Mouse (Mus musculus) testis, adult 2 months (tissue): ENCODE data around the gene Fa2h. TPM values are rescaled to one million over a fixed set of nuclear protein-coding genes. Genes with fewer than 3 reads are reported as not detected.
A peak's percentile ranks its signal among the peaks of the same experiment; 100 is the strongest.

Experiments used
- H3K27ac ChIP-seq: fragments of 200-500 bp; 2 replicates; pipeline ENCODE4 v1.5.1; 2012; ENCODE audit warnings: low read depth, low read length; ENCODE audit not compliant: control insufficient read depth, insufficient read depth
- H3K27me3 ChIP-seq: fragments of 200-500 bp; 2 replicates; pipeline ENCODE4 v1.6.1; 2012; ENCODE audit warnings: mild to moderate bottlenecking, low read length, moderate library complexity; ENCODE audit not compliant: control insufficient read depth, insufficient read depth
- H3K36me3 ChIP-seq: fragments of 200-500 bp; 2 replicates; pipeline ENCODE4 v1.6.1; 2012; ENCODE audit warnings: mild to moderate bottlenecking, low read length; ENCODE audit not compliant: control insufficient read depth, insufficient read depth
- H3K4me1 ChIP-seq: fragments of 200-500 bp; 2 replicates; pipeline ENCODE4 v1.6.1; 2012; ENCODE audit warnings: low read length; ENCODE audit not compliant: control insufficient read depth, insufficient read depth
- H3K4me3 ChIP-seq: fragments of 200-500 bp; 2 replicates; pipeline ENCODE4 v1.5.1; 2012; ENCODE audit warnings: low read depth, mild to moderate bottlenecking, low read length, moderate library complexity, mixed read lengths; ENCODE audit not compliant: control insufficient read depth
- CTCF ChIP-seq: fragments of 200-500 bp; IDR thresholded peaks from 2 replicates; pipeline ENCODE4 v1.5.1; 2012; ENCODE audit warnings: low read depth, mild to moderate bottlenecking, inconsistent platforms, low read length, moderate library complexity; ENCODE audit not compliant: control insufficient read depth, insufficient read depth, insufficient replicate concordance
- POLR2A ChIP-seq: fragments of 200-500 bp; IDR thresholded peaks from 2 replicates; pipeline ENCODE4 v1.6.1; 2012; ENCODE audit warnings: low read depth, mild to moderate bottlenecking, inconsistent platforms, low read length, moderate library complexity; ENCODE audit not compliant: control insufficient read depth
- polyA plus RNA-seq: library from polyadenylated mRNA; depleted of rRNA; stranded (reverse); fragments of >200 nt; gene quantifications from 2 replicates; pipeline ENCODE4 v1.2.3, GENCODE M21; 2012

Gene Fa2h
- polyA plus RNA-seq, 1 experiment = 100 TPM

- H3K27me3 ChIP-seq = no peaks in the 10 kb centered on the region
- TF ChIP-seq POLR2A (no peak), CTCF (peak; percentile 56; the same call in 1 of the 2 replicates)
- no peaks in the 10 kb centered on the region for H3K36me3 ChIP-seq
- no peaks in the 10 kb centered on the region for H3K4me1 ChIP-seq
- no peak overlapping the region for H3K4me3 ChIP-seq
- no peak overlapping the region for H3K27ac ChIP-seq
Measured at GRCm38 (mm10) chr8:111418601-111419000, 25.0 kb upstream of the Fa2h start.

DNA sequence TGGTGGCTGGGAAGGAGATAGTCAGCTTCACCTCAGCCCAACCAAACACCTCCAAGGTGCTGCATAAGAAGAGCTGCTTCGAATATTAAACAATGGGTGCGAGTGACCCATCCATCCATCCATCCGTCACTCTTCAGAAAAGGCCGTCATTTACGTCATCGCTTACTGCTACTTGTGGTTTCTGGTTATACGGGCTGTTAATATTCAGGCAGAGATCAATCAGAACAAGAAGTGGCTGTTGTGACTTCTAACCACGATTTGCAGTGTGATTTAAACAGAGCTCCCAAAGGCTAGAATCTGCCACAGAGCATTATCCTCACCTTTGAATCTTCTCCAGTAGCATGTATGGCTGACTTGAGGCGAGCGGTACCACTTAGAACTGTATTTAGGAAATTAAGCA is 23.6 kb upstream of the Fa2h start:
- Histone ChIP-seq H3K36me3 (no peaks in the 10 kb centered on the region), H3K4me1 (no peaks in the 10 kb centered on the region), H3K27ac (no peak overlapping the region), H3K27me3 (no peaks in the 10 kb centered on the region), H3K4me3 (no peak overlapping the region)
- TF ChIP-seq CTCF (no peak), POLR2A (no peak)

- H3K36me3 ChIP-seq = no peaks in the 10 kb centered on the region
- no peak overlapping the region for H3K27ac ChIP-seq
- TF ChIP-seq POLR2A (no peak), CTCF (no peak; the same call in 1 of the 2 replicates)
- no peaks in the 10 kb centered on the region for H3K27me3 ChIP-seq
- no peaks in the 10 kb centered on the region for H3K4me1 ChIP-seq
- no peak overlapping the region for H3K4me3 ChIP-seq
Measured at GRCm38 (mm10) chr8:111403391-111403790, 9.8 kb upstream of the Fa2h start.

- no peak overlapping the region for H3K4me3 ChIP-seq
- H3K27me3 ChIP-seq = no peaks in the 10 kb centered on the region
- no peak overlapping the region for H3K27ac ChIP-seq
- no peak for TF ChIP-seq CTCF
- no peak for TF ChIP-seq POLR2A
- H3K4me1 ChIP-seq = peaks cover 7% of the 10 kb centered on the region
- H3K36me3 ChIP-seq = no peaks in the 10 kb centered on the region
Measured at GRCm38 (mm10) chr8:111391268-111391667, 2.4 kb downstream of the Fa2h start.

DNA sequence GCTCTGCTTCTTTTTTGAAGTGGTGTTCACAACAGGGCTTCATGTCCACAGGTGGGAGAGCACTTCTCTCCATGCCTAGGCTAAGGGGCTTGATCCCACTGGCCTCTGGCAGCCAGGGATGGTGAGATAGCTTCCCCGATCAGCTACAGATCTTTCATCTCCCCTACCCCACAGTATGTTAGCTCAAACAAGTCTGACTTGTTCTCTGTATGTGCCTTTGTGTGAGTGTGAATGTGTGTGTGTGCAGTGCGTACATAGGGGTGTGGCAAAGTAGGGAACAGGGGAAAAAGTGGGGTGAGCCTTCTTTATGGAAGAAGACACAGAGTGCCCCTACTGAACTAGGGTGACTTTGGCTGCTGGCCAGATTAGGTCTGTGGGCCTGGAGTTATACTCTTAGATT is 2.8 kb downstream of the Fa2h start:
- Histone ChIP-seq H3K27ac (no peak overlapping the region), H3K27me3 (no peaks in the 10 kb centered on the region), H3K4me3 (no peak overlapping the region), H3K36me3 (no peaks in the 10 kb centered on the region), H3K4me1 (peaks cover 7% of the 10 kb centered on the region)
- TF ChIP-seq POLR2A (no peak), CTCF (no peak)

DNA sequence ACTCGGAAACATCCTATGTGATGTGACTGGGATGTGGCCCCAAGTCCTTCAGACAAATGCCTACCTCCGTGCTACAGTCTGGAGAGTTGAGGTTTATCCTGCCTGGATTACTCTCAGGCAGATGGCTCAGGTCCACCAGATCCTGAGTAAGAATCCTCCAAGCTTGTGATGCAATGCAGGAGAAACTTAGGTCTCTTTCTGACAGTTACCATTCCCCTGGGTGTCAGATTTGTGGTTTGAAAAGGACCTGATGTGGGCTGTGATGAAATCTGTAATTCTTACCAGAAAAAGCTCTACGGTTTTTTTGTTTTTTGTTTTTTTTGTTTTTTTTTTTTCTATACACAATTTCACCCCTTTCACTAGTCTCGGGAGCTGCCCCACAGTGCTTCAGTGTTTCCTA is 4.0 kb downstream of the Fa2h start:
- Histone ChIP-seq H3K4me1 (peaks cover 7% of the 10 kb centered on the region), H3K27me3 (no peaks in the 10 kb centered on the region), H3K4me3 (no peak overlapping the region), H3K36me3 (no peaks in the 10 kb centered on the region), H3K27ac (no peak overlapping the region)
- no peak for TF ChIP-seq POLR2A
- no peak for TF ChIP-seq CTCF

DNA sequence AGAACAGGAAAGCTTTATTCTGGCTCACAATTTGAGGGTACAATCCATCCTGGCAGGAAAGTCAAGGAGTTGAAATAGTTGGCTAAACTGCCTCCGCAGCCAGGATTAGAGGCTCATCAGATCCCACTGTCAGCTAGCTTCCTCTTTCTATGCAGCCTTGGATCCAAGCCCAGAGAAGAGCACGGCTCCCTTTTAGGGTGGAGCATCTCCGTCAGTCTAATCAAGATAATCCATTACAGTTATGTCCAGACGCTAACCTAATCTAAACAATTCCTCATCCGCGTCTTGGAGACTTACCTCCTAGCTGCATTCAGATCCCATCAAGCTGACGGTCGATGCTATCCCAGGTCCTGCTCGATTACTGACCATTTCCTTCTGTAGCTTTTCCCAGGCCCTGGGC is 7.7 kb downstream of the Fa2h start:
- Histone ChIP-seq H3K4me3 (no peak overlapping the region), H3K36me3 (no peaks in the 10 kb centered on the region), H3K27ac (no peak overlapping the region), H3K27me3 (no peaks in the 10 kb centered on the region), H3K4me1 (no peaks in the 10 kb centered on the region)
- no peak for TF ChIP-seq POLR2A
- TF ChIP-seq CTCF = no peak

- Histone ChIP-seq H3K4me1 (no peaks in the 10 kb centered on the region), H3K36me3 (no peaks in the 10 kb centered on the region), H3K4me3 (no peak overlapping the region), H3K27ac (no peak overlapping the region), H3K27me3 (no peaks in the 10 kb centered on the region)
- TF ChIP-seq CTCF = no peak
- TF ChIP-seq POLR2A = no peak
Measured at GRCm38 (mm10) chr8:111384628-111385027, 9.0 kb downstream of the Fa2h start.
